Mouse (Mus musculus): ENCODE data around the gene Thap8. TPM values are rescaled to one million over a fixed set of nuclear protein-coding genes. Genes with fewer than 3 reads are reported as not detected.
"Not testable (repeated sequence)": the region's sequence is repeated elsewhere in the genome, so short reads cannot be mapped to it uniquely, and the experiment has no call there.

Gene Thap8
- polyA plus RNA-seq (2015; fragmentation: Nextera tagmentation; extraction: Ambion mirVana) = 0.66 and 1.1 TPM in 2 replicates

GRCm38 (mm10) chr7:30279951-30280669 is at the start of gene Thap8, which contains the start of gene Wdr62:
TSS of gene Thap8 (plus strand) at chr7:30280094.
TSS of gene Wdr62 (minus strand) at chr7:30280419.
- peak within 1 kb of the TSS; percentile 99 for H3K27ac ChIP-seq (replicated peaks)
- no peaks in the 10 kb centered on the region for H3K36me3 ChIP-seq
- H3K4me3 ChIP-seq = peak within 1 kb of the TSS; percentile 71
- H3K4me2 ChIP-seq (replicated peaks) = peak within 1 kb of the TSS; percentile 81
- WGBS = under 1% methylated on average over 49 of the region's 49 CpGs
- peak within 1 kb of the TSS; percentile 70 for H3K9ac ChIP-seq (replicated peaks)
- H3K27me3 ChIP-seq = no peaks in the 10 kb centered on the region
- H3K4me1 ChIP-seq = peaks cover 18% of the 10 kb centered on the region
- ATAC-seq (replicated peaks) = peak; percentile 96
- no peaks in the 10 kb centered on the region for H3K9me3 ChIP-seq

DNA sequence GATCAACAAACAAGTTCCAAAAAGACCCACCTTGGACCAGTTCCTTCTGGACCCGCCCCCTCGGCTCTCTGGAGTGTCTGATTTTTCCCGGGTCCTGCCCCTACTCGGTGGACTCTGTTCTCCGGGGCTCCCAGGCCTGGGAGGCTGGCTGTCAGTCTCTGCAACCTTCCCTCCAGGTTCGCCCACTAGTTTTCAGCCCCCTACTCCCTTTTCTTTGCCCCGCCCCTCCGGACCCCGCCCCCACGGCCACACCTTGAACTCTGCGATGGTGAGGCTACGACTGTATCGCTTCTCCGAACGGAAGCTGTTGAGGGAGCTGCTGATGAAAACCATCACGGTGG is 48.6 kb upstream of the Thap8 start:
- peaks cover 13% of the 10 kb centered on the region for H3K36me3 ChIP-seq
- no peak; the same call in 1 of the 2 replicates for ATAC-seq (replicated peaks)
- no peaks in the 10 kb centered on the region for H3K27me3 ChIP-seq
- peak overlapping the region; percentile 96 for H3K27ac ChIP-seq (replicated peaks)
- peak overlapping the region; percentile 76 for H3K4me3 ChIP-seq
- H3K4me1 ChIP-seq = peaks cover 23% of the 10 kb centered on the region
- H3K9ac ChIP-seq (replicated peaks) = peak overlapping the region; percentile 51
- peak overlapping the region; percentile 59 for H3K4me2 ChIP-seq (replicated peaks)
- no peaks in the 10 kb centered on the region for H3K9me3 ChIP-seq
- WGBS = under 1% methylated on average over 16 of the region's 16 CpGs

- Histone ChIP-seq H3K4me2 (replicated peaks) (peak within 1 kb of the TSS; percentile 71), H3K9me3 (no peaks in the 10 kb centered on the region), H3K27me3 (no peaks in the 10 kb centered on the region), H3K36me3 (peaks cover 8% of the 10 kb centered on the region; the same call in 1 of the 2 replicates), H3K4me1 (peaks cover 23% of the 10 kb centered on the region), H3K4me3 (peak within 1 kb of the TSS; percentile 76), H3K9ac (replicated peaks) (peak within 1 kb of the TSS; percentile 62), H3K27ac (replicated peaks) (peak within 1 kb of the TSS; percentile 96)
- under 1% methylated on average over 67 of the region's 67 CpGs for WGBS
- peak; percentile 95 for ATAC-seq (replicated peaks)
These were observed 48.0 kb upstream of the Thap8 start, which contains the start of the genes Polr2i and Tbcb for GRCm38 (mm10) chr7:30231669-30232454. TSS of gene Polr2i (plus strand) at chr7:30231948. TSS of gene Tbcb (minus strand) at chr7:30232272.

GRCm38 (mm10) chr7:30232631-30233148 is 47.2 kb upstream of the Thap8 start:
- no peaks in the 10 kb centered on the region for H3K27me3 ChIP-seq
- peak overlapping the region; percentile 62 for H3K9ac ChIP-seq (replicated peaks)
- H3K36me3 ChIP-seq = 0 out of 2 replicates have a peak, but pooled peaks cover 4% of the 10 kb centered on the region
- H3K4me3 ChIP-seq = peak overlapping the region; percentile 76
- peak; percentile 20; the same call in 1 of the 2 replicates for ATAC-seq (replicated peaks)
- peak overlapping the region; percentile 71 for H3K4me2 ChIP-seq (replicated peaks)
- no peaks in the 10 kb centered on the region for H3K9me3 ChIP-seq
- H3K4me1 ChIP-seq = peaks cover 23% of the 10 kb centered on the region
- H3K27ac ChIP-seq (replicated peaks) = peak overlapping the region; percentile 96
- 6% methylated on average over 24 of the region's 24 CpGs for WGBS

- H3K4me2 ChIP-seq (replicated peaks) = no peak overlapping the region
- H3K4me3 ChIP-seq = peak overlapping the region; percentile 76; the same call in 1 of the 2 replicates
These were observed 46.5 kb upstream of the Thap8 start for GRCm38 (mm10) chr7:30233387-30233786.

GRCm38 (mm10) chr7:30234276-30234858 is 45.5 kb upstream of the Thap8 start:
- Histone ChIP-seq H3K4me3 (no peak overlapping the region), H3K27me3 (no peaks in the 10 kb centered on the region)
- 92% methylated on average over 15 of the region's 15 CpGs for WGBS

More at GRCm38 (mm10) chr7:30233387-30233786, 46.5 kb upstream of the Thap8 start:
- no peaks in the 10 kb centered on the region for H3K27me3 ChIP-seq
- no peaks in the 10 kb centered on the region for H3K36me3 ChIP-seq
- H3K4me1 ChIP-seq = peaks cover 23% of the 10 kb centered on the region
- H3K9me3 ChIP-seq = no peaks in the 10 kb centered on the region
- no peak overlapping the region for H3K27ac ChIP-seq (replicated peaks)
- H3K9ac ChIP-seq (replicated peaks) = no peak overlapping the region
- 88% methylated on average over 20 of the region's 20 CpGs for WGBS
- ATAC-seq (replicated peaks) = no peak

GRCm38 (mm10) chr7:30235091-30235490 is 44.8 kb upstream of the Thap8 start:
- no peak overlapping the region for H3K4me3 ChIP-seq
- H3K9ac ChIP-seq (replicated peaks) = no peak overlapping the region
- H3K27ac ChIP-seq (replicated peaks) = no peak overlapping the region
- WGBS = 93% methylated on average over 8 of the region's 8 CpGs
- no peaks in the 10 kb centered on the region for H3K27me3 ChIP-seq
- no peak for ATAC-seq (replicated peaks)
- no peak overlapping the region for H3K4me2 ChIP-seq (replicated peaks)
- peaks cover 23% of the 10 kb centered on the region for H3K4me1 ChIP-seq
- no peaks in the 10 kb centered on the region for H3K9me3 ChIP-seq
- no peaks in the 10 kb centered on the region for H3K36me3 ChIP-seq

More at GRCm38 (mm10) chr7:30234276-30234858, 45.5 kb upstream of the Thap8 start:
- Histone ChIP-seq H3K9me3 (no peaks in the 10 kb centered on the region), H3K27ac (replicated peaks) (no peak overlapping the region), H3K4me1 (peaks cover 23% of the 10 kb centered on the region), H3K36me3 (no peaks in the 10 kb centered on the region), H3K4me2 (replicated peaks) (no peak overlapping the region), H3K9ac (replicated peaks) (no peak overlapping the region)
- ATAC-seq (replicated peaks) = no peak

- no peak within 1 kb of the TSS for H3K27ac ChIP-seq (replicated peaks)
- 90% methylated on average over 4 of the region's 4 CpGs for whole genome bisulfite sequencing
- no peak for ATAC-seq (replicated peaks)
These were observed 44.3 kb upstream of the Thap8 start, which contains the start of gene Ovol3 for GRCm38 (mm10) chr7:30235625-30236024. TSS of gene Ovol3 (minus strand) at chr7:30235725.

GRCm38 (mm10) chr7:30237374-30237773 is 42.5 kb upstream of the Thap8 start:
- H3K9me3 ChIP-seq; H3K36me3 ChIP-seq; H3K4me2 ChIP-seq (replicated peaks); H3K27me3 ChIP-seq; H3K9ac ChIP-seq (replicated peaks); H3K27ac ChIP-seq (replicated peaks); H3K4me3 ChIP-seq; ATAC-seq (replicated peaks): not testable (repeated sequence)
- H3K4me1 ChIP-seq = peaks cover 13% of the 10 kb centered on the region
- 86% methylated on average over 3 of the region's 3 CpGs for WGBS

More at GRCm38 (mm10) chr7:30235625-30236024, 44.3 kb upstream of the Thap8 start, which contains the start of gene Ovol3:
- peaks cover 20% of the 10 kb centered on the region for H3K4me1 ChIP-seq
- no peak within 1 kb of the TSS for H3K4me3 ChIP-seq
- H3K27me3 ChIP-seq = no peaks in the 10 kb centered on the region
- H3K9me3 ChIP-seq = no peaks in the 10 kb centered on the region
- H3K9ac ChIP-seq (replicated peaks) = no peak within 1 kb of the TSS
- H3K36me3 ChIP-seq = no peaks in the 10 kb centered on the region
- no peak within 1 kb of the TSS for H3K4me2 ChIP-seq (replicated peaks)

GRCm38 (mm10) chr7:30251956-30252954 is 27.6 kb upstream of the Thap8 start:
- H3K9ac ChIP-seq (replicated peaks) = no peak overlapping the region
- no peak for ATAC-seq (replicated peaks)
- WGBS = 91% methylated on average over 12 of the region's 12 CpGs
- no peaks in the 10 kb centered on the region for H3K9me3 ChIP-seq
- H3K4me1 ChIP-seq = no peaks in the 10 kb centered on the region
- no peak overlapping the region for H3K4me3 ChIP-seq
- H3K4me2 ChIP-seq (replicated peaks) = no peak overlapping the region
- peaks cover 6% of the 10 kb centered on the region; the same call in 1 of the 2 replicates for H3K36me3 ChIP-seq
- no peak overlapping the region for H3K27ac ChIP-seq (replicated peaks)
- H3K27me3 ChIP-seq = no peaks in the 10 kb centered on the region
